Mouse (Mus musculus) ovary, postnatal 10 days (tissue): ENCODE measurements around the gene Fam49a.

Experiments
- DNase-seq: peaks from one replicate; pipeline ENCODE4 v3.0.0; 2022; ENCODE audit warnings: low spot score

Gene Fam49a

DNA sequence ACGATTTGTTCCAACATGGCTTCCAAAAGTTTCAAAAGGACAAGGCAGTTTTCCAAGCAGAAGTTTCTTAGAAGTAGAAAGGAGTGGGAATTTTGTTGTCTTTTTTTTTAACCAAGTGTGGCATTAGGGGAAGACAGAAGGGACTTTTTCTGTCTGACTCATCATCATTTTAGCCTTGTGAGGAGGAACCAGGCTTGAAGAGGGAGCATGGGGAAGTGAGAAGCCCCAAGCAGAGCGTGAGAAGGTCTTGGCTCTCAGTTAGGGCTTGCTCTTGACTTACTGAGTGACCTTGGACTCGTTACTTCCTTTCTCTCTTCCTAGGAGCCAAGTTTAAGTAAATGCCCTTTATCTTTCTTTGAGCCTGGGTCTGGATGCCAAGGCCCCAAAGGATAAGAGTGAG is 8.6 kb downstream of the Fam49a start:
- no peak for DNase-seq

DNA sequence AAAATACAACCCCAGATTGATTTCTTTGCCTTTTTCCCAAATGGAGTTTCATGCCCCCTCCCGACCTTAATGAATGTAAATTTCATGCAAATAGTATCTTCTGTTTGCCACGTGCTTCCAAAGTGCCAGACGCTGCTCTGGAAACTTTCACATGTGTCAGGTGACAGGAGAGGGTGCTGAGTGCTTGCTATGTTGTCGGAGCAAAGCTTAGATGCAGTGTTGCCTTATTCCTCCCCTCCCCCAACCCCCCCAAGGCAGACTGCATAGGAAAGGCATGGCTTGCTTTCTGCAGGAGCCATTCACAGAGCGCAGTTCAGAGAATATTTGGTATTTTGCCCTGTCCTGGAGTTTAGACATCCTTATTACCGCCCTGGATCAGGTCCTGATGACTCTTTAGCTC is 12.2 kb downstream of the Fam49a start:
- no peak for DNase-seq

DNA sequence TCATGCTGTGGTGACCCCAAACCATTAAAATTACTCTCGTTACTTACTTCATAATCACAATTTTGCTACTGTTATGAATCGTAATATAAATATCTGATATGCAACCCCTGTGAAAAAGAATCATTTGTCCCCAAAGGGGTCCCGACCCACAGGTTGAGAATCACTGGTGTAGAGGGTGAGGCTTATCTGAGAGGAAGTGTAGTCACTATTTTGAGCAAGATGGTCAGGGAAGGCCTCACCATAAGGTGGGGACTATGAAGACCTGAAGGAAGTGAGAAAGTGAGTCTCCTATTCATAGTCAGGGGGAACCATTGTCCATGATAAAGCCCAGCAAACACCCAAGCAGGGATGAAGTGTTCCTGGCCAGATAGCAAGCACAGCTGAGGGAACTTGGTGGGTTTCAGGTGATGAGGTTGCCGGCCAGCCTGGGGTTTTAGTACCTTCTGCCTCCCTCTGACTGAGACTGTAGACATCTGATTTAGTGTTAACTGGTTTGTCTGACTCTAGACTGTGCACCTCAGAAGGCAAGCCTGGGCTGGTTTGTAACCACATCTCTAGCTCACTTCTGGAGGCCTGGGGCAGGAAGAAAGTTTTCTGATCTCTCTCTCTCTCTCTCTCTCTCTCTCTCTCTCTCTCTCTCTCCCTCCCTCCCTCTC is 13.3 kb downstream of the Fam49a start:
- DNase-seq: no peak

DNA sequence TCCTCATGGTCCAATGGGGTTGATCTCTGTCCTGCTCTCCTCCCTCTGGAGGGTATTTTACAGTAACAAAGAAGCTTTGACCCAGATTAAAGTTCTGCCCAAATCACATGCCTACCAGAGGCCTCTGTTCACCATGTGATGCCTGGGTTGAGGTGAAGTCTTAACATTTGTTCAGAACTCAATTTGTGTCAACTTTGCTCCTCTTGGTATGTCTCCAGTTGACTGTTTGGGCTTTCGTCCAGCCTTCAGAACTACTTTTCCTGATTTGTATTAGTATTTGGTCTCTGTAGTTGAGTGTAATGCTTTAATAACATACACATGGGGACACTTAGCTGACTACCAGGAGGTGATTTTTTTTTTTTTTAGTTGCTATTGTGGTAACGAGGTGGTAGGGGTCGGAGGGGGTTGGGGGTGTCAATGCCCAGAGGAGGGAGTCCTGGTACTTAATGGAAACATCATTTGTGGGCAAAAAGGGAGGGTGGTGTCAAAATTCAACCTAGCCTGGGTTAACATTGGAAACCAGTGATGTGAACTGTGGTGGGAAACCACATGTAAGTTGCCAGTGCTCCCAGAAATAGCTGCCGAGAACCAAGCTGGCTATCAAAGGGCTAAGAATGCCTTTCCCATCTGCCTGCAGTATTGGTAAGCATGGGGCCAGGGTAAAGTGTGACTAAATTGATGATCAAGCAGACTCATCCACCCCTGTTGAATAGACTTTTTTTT is 16.0 kb downstream of the Fam49a start:
- no peak for DNase-seq

DNA sequence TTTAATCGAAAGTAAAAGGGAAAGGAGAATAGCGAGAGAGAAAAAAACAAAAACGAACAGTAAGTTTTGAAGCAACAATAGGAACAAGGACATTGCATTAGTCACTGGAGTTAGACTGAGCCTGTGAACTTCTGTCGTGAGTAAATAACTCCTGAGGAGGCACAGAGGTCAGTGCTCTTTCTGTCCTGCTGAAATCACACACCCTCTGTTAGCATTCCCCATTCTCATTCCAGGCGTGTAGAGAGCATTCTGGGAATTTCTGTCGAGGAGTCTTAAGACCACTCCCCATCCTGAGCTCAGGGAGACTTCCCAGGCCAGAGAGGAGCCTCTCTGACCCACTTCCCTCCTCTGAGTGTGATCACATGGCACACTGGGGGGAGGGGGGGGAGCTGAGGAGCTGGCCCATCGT is 16.5 kb downstream of the Fam49a start:
- DNase-seq: no peak

DNA sequence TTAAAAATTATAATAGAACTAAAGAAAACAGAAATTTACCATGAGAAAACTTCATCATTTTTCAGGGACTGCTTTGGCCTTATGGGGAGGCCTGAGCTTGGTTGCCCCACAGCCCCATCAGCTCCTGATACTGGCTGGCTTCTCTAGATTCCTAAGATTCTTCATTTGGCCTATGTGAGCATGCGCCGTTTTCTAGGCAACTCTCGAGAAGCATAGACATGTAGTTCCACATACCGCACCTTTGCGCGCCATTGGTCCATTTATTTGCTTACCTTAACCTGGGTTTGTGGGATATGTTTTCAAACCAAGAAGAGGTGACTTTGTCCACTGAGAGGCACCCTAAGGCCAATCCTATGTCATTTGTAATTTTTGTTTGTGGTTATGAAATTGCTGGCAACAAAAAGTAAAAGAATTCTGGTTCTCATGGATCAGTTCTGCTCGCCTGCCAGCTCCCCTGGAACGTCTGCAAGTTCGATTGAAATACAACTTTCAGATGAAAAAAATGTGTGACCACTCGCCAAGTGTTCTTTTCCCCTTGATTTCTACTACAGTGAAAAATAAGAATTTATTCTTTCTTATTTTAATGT is 21.9 kb downstream of the Fam49a start:
- DNase-seq: no peak

DNA sequence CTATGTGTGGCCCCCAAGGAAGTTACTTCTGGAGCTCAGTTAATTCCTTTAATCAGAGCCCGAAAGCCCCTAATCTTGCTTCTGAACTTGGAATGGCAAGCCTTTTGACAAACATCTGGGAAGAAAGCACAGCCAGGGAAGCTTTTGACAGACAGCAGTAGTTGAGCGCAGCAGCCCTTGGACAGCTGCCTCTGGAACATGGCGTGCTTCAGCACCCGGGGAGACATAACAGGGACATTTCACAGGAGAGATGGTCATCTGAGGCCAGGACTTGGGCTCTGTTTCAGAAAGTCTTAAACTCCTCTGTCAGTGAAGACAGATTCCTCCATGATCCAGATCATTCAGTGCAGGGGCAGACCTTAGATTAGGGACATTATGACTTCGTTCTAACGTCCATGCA is 22.6 kb downstream of the Fam49a start:
- no peak for DNase-seq

DNA sequence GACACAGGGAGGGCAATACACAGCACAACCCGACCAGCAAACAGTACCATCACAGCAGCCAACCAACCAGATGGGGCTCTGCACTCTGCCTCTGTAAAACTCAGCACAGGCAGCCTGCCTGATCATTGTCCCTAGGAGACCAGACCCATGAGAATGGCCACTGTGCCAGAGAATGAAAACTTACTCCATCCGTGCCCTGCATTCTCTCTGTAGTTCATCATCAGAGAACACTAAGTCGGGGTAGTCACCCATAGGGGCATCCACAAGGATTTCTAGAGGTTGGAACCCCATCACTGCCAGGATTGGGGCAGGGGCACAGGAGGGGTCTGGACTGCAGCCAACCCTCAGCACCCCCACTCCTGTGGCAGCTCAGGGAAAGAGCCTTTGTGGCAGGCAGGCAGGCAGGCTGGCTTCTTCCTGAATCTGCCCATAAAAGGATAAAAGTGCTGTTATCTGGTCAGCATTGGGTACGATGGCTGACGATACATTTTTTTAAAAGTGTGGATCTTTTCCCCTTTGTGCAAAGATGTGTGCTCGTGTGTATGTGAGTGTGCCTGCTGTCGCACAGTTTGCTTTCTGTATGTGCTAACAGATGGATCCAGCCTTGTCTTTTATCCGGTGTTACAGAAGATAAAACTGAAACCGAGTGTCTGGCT is 25.3 kb downstream of the Fam49a start:
- no peak for DNase-seq

DNA sequence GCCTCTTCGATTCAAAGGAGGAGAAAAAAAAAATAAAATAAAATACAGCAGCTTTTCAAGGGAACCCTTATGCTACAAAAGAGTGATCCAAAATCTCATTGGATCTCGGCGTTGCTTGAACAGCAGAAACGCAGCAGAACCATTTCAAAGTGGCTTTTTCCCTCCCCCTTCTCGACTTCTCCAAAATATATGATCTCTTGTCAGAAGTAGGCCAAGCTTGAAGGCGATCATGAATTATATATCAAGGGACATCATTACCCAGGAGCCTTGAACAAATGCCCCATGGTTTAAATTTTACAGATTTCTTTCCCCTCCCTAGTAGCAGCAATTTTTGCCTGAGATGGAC is 25.8 kb downstream of the Fam49a start:
- DNase-seq: no peak

DNA sequence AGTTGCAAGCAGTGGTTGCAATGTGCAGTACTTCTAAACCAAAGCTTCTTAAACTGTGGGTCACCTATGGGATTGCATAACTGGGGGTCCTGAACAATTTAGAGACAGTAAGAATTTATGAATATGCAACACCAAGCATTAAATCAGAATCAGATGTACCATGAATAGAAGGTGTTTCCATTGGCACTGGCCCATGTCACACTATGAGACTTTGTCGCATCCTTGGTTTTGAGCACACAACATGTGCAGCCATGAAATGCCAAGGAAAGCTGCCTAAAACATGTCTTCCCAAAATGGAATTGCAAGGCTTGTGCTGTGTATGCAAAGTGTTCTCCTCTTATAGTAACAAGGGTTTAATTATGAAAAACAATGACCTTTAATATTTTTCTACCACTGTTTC is 26.6 kb downstream of the Fam49a start:
- DNase-seq: no peak

DNA sequence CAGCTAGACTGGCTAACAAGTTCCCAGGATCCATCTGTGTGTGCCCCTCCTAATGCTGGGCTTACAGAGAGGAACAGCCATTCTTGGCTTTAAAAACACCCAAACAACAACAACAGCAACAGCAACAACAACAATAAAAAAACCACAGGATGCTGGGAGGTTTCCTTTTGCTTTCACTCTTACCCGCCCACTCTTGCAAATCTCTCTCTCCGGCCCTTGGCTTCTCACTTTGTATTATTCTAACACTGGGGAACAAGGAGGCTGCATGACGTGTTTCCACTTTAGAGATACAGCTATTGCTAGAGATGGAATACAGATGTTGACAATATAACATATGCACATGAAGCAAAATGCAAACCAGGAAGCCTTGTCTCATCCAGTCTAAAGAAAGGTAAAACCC is 27.7 kb downstream of the Fam49a start:
- no peak for DNase-seq

DNA sequence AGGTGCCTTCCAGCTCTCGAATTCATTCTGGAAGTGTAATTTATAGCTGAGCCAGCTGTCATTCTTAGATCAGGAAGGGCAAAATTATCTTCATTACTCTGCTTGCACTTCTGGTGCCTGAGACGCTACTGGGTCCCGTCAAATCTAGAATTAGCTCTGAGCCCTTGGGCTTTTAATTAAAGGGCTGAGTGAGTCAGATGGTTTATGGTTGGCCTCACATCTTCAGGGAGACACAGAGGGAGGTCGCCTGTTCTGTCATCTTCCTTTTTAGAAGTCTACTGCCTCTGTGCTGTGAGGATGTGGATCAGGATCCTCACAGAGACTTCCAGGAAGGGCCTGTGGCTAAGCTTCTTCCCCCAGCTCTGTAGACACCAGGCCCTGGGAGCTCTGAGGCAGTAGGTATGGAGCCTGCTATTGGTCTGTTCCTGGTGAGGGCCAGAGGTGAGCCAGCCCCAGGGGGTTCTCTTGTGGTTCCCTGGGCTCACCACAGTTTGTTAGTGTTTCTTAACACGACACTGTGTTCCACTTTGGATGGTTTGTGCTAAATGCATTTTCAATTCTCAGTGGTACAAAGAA is 30.2 kb downstream of the Fam49a start:
- no peak for DNase-seq

DNA sequence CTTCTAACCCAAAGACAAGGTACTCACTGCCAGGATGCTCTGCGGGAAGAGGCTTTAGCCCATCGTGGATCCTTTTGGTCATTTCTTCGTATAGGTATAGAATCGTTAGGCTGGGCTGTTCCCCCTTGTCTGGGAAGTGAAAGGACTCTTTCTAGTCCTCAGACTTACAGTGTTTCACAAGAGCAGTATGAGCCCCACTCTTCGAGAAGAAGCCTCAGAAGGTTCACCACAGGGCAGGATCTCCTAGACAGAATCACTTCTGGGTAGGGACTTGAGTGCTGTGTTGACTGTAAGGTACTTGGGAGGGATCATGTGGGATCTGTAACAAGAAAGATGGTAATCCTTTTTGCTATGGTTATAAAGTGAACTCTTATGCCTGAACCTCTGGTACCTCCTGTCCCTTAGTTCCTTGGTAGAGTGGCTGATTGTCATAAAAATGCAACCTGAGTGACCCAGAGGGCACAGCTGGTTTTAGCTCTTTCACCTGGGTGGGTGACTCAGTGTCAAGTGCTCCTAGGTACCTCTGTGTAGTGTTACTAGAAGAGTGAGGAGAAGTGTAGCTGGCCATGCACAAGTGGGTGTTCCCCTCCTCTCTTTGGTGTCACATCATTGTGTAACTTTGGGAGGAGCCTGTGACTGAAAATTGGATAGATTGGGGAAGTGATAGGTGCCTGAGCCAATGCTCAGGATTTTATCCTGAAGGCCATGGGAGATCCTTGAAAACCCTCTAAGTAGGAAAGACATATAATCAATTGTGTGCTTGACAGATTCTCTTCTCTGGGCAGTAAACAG is 32.6 kb downstream of the Fam49a start:
- DNase-seq: no peak

DNA sequence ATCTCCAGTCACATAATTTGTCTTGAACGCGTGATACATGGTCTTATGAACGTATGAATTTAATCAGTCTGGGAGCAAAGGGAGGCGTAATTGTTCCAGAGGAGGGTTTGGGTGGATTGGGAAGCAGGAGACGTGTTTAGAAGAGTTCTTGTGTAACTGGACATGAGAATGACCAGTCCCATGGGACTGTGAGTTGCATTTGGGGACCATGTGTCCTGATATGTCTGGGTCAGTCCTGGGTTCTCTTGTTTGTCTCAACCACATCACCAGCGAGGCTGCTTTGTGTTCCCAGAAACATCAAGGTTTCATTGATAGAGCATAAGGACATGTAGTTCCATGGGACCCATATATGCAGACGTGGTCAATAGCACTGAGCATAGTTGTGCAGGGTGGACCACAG is 36.5 kb downstream of the Fam49a start:
- DNase-seq: no peak

DNA sequence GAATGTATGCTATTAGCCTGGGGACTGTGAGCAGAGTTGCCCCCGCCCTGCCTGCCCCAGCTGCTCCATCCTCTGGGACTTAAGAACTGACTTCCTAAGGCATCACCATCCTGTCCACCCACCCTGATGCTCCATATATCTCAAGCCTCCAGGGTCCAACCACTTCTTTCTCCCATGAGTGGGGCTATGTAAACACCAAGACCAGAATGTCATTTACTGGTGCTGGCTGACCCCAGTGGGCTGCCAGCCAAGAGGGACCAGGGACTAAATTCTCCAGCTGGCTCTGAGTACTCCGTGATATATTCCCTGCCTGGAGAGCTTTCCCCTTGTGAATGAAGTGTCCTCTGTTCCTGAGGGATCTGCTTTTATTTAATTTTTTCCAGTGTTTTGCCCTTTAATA is 37.4 kb downstream of the Fam49a start:
- no peak for DNase-seq

DNA sequence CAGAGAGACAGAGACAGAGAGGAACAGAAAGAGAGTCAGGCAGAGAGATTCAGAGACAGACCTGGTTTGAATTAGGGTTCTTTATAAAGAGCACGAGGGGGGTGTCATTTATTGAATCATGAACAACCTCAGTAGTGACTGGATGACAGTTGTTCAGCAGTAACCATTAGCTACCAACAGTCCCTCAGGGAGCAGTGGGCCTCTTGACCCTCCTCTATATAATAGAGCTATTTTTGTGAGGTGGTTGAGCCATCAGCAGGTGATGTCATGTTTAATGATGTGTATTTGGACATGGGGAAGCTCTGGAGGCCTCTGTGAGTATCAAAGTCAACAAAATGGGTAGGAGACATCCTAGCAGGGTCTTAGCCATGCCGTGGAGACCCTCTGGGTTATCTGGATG is 39.2 kb downstream of the Fam49a start:
- DNase-seq: no peak

DNA sequence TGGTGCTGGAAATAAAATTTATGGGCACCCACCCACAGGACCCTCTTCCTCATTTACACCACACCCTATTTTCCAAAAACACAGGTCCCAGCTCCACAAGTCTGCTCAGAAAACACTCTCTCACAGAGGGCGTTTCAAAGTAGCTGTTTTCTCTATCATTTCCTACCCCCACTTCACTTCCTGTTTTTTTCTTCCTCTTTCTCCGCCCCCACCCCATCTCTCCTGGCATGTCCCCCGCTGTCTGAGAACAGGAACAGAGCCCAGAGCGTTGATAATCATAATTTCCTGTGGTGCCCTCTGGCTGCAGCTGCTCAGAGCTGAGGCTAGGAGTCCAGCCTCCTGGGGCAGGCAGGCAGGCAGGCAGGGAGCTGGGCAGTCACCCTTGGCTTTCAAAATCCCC is 39.9 kb downstream of the Fam49a start:
- DNase-seq: no peak

DNA sequence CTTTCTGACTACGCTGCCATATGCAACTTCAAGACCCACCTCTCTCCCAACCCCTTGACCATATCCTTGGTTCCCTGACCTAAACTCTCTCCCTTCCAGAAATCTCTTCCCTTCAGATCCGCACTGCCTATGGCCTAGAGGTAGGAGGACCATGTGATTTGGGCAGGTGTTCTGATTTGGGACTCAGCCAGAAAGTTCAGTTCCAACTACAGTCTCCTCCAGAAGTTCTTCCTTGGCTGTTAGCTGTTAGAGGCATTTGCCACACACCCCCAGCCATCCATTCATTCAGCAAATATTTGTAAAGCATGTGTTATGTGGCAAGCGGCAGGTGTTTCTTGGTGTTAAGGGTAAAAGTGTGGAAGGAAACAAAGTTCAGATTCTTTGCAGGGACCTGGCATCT is 44.3 kb downstream of the Fam49a start:
- DNase-seq: no peak

DNA sequence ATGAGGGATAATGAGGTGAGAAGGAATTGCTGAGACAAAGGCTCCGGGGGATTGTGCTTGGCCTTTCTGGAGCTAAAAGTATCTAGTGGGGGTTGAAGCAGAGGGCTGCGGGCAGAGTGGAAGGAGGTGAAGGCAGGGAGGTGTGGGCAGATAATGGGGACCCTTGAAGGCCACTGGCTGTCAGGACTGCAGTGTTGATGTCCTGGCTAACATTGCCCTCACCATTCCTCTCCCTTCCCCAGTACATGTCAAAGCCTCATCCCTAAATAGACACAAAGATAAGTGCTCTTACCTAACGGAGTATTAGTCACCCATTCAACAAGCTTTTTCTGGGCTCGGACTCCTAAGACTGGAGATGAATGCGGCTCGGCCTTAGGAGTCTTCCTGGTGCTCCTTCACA is 44.9 kb downstream of the Fam49a start:
- no peak for DNase-seq

DNA sequence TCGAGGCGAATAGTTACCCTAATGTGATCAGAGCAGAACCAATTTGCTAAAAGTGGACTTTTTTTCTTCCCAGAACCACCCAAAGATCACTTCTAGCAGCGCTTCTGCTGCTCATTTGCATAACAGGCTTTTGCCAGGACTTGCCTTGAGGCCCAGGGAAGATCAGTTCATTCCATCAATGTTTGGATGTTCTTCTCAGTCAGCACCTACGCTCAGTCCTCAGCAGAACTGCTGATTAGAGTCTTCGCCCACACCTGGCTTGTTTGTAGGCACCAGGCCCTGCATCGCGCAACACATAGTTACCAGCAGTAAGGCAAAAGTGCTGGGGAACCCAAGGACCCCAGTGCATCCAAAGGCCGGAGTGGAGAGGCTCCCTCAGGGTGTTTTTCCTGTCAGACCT is 45.3 kb downstream of the Fam49a start:
- DNase-seq: no peak

DNA sequence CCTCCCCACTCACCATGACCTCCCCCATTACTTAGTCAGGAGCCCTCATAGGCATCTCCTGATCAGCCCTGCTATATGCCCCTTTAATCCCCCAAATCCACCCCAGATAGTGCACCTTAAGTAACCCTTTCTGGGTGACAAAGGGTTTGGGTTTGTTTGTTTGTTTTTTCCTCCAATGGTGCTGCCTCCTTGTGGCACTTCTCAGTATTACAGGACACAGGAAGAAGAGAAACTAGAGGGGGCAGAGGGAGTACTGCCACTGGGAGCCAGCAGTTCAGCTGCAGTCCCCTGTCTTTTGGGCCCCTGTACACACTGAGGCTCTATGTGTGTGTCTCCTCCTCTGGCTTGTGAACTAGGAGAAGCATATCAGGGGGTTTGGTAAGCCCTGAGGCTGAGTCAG is 51.5 kb downstream of the Fam49a start:
- DNase-seq: no peak

DNA sequence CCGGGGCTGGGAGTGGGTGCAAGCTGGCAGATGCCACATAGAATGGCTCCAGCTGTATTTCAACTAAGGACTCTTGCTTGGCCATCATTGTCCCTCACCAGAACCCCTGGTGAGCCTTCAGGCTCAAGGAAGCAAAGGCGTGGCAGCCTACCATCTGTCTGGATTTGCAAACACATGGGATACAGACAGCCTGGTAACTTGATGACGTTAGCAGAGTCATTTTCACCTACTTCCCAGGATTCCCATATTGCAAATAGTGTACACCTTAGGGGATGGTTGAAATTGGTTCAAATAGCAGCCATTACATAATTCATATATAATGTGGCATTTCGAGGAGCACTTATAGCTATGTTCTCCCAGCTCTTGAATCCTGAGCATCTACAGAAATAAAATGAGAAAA is 52.0 kb downstream of the Fam49a start:
- DNase-seq: no peak
